Mouse (Mus musculus) small intestine, adult 2 months (tissue): ENCODE data around the gene Flywch2.

Source experiments
- CTCF ChIP-seq: fragments of 200-500 bp; IDR thresholded peaks from 2 replicates; pipeline ENCODE4 v1.5.1; 2012; ENCODE audit warnings: low read depth, mild to moderate bottlenecking, control low read depth, inconsistent platforms, low read length, moderate library complexity, mixed read lengths; ENCODE audit not compliant: insufficient replicate concordance, insufficient read length; ENCODE audit errors: extremely low read depth
- POLR2A ChIP-seq: fragments of 200-500 bp; IDR thresholded peaks from 2 replicates; pipeline ENCODE4 v1.6.1; 2012; ENCODE audit warnings: low read depth, mild to moderate bottlenecking, control low read depth, inconsistent platforms, low read length, moderate library complexity

DNA sequence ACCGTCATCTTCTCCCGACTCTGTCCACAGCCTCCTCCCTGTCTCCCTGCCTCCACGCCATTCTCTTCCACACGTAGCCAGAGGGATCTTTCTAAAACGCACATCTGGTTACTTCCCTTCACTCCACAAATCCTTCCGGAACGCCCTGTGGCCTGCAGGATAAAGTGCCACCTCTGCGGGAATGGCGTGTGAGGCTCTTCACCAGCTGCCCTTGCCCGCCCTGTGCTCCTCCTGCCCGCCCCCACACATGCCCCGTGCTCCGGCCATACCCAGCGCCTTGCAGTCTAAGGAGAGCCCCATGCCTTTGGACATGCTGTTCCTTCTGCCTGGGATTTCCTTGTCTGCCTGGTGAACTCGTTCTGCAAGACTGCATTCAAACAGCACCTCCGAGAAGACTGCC lies 37.1 kb upstream of the Flywch2 start:
- no peak for TF ChIP-seq CTCF
- TF ChIP-seq POLR2A, result no peak
